Mouse (Mus musculus) midbrain, embryonic 16.5 days (tissue): ENCODE data around the gene Mastl. TPM values are rescaled to one million over a fixed set of nuclear protein-coding genes. Genes with fewer than 3 reads are reported as not detected.

Source experiments
- ATAC-seq: fragments of 200-750 bp; cut with Nextera tagmentation; 2 replicates; pipeline ENCODE4 v1.8.0; 2017; ENCODE audit warnings: moderate TSS enrichment
- H3K27ac ChIP-seq: fragments of 300-500 bp; sonication (generic); 2 replicates; pipeline ENCODE4 v1.5.1; 2014; ENCODE audit warnings: mild to moderate bottlenecking, low read length, mixed read lengths
- H3K27me3 ChIP-seq: fragments of 300-500 bp; sonication (generic); 2 replicates; pipeline ENCODE4 v1.6.1; 2014; ENCODE audit warnings: low read depth, low read length, mixed read lengths; ENCODE audit not compliant: control insufficient read depth, insufficient read depth
- H3K36me3 ChIP-seq: fragments of 300-500 bp; sonication (generic); 2 replicates; pipeline ENCODE4 v1.6.1; 2014; ENCODE audit warnings: mild to moderate bottlenecking, low read length, moderate library complexity, mixed read lengths; ENCODE audit not compliant: control insufficient read depth, insufficient read depth
- H3K4me1 ChIP-seq: fragments of 300-500 bp; sonication (generic); 2 replicates; pipeline ENCODE4 v1.6.1; 2014; ENCODE audit warnings: mild to moderate bottlenecking, low read length, mixed read lengths; ENCODE audit not compliant: control insufficient read depth, insufficient read depth
- H3K4me2 ChIP-seq: fragments of 300-500 bp; sonication (generic); 2 replicates; pipeline ENCODE4 v1.6.1; 2014; ENCODE audit warnings: mild to moderate bottlenecking, low read length, mixed read lengths
- H3K4me3 ChIP-seq: fragments of 300-500 bp; sonication (generic); 2 replicates; pipeline ENCODE4 v1.5.1; 2014; ENCODE audit warnings: low read depth, mild to moderate bottlenecking, low read length, moderate library complexity, mixed read lengths
- H3K9ac ChIP-seq: fragments of 300-500 bp; sonication (generic); 2 replicates; pipeline ENCODE4 v1.6.1; 2014; ENCODE audit warnings: low read depth, low read length, mixed read lengths
- H3K9me3 ChIP-seq: fragments of 300-500 bp; sonication (generic); replicated peaks from 2 replicates; pipeline ENCODE4 v1.6.1; 2014; ENCODE audit warnings: mild to moderate bottlenecking, low read length, mixed read lengths; ENCODE audit not compliant: control insufficient read depth, poor library complexity, severe bottlenecking
- WGBS: fragments of 180-500 bp; shearing (Covaris S2); extraction: QIAGEN DNeasy Blood & Tissue Kit; methylation state at CpG from one replicate; pipeline ENCODE4 v1.1.7; 2014; 5-methylcytosine and 5-hydroxymethylcytosine counted together
- polyA plus RNA-seq: library from polyadenylated mRNA; unstranded; fragments of >200 nt; fragmentation: Nextera tagmentation; extraction: Ambion mirVana; gene quantifications from 2 replicates; pipeline ENCODE4 v1.2.1, GENCODE M21; 2015

Mastl gene
- 1.8 and 2.0 TPM in 2 replicates for polyA plus RNA-seq

GRCm38 (mm10) chr2:23155777-23156607 is at the start of gene Mastl, which contains the start of gene Yme1l1:
Gene Mastl, minus strand, starts transcription at chr2:23156024.
Gene Yme1l1, plus strand, starts transcription at chr2:23156369.
- Histone ChIP-seq H3K4me3 (peak within 1 kb of the TSS; percentile 55), H3K9ac (peak within 1 kb of the TSS; percentile 71), H3K9me3 (no peaks in the 10 kb centered on the region), H3K27me3 (no peaks in the 10 kb centered on the region), H3K36me3 (no peaks in the 10 kb centered on the region), H3K27ac (peak within 1 kb of the TSS; percentile 98), H3K4me2 (peak within 1 kb of the TSS; percentile 76), H3K4me1 (peaks cover 28% of the 10 kb centered on the region)
- peak; percentile 99 for ATAC-seq
- WGBS, result under 1% methylated on average over 61 of the region's 61 CpGs

- Histone ChIP-seq H3K36me3 (peaks cover 6% of the 10 kb centered on the region), H3K27me3 (no peaks in the 10 kb centered on the region), H3K9ac (no peak overlapping the region), H3K9me3 (no peaks in the 10 kb centered on the region), H3K27ac (no peak overlapping the region), H3K4me3 (no peak overlapping the region), H3K4me1 (no peaks in the 10 kb centered on the region), H3K4me2 (no peak overlapping the region)
- 0 out of 2 replicates have a peak, but pooled peaks have one; percentile 21 for ATAC-seq
- 69% methylated on average over 15 of the region's 15 CpGs for WGBS
These were observed 47.3 kb upstream of the Mastl start for GRCm38 (mm10) chr2:23202900-23203670.

DNA sequence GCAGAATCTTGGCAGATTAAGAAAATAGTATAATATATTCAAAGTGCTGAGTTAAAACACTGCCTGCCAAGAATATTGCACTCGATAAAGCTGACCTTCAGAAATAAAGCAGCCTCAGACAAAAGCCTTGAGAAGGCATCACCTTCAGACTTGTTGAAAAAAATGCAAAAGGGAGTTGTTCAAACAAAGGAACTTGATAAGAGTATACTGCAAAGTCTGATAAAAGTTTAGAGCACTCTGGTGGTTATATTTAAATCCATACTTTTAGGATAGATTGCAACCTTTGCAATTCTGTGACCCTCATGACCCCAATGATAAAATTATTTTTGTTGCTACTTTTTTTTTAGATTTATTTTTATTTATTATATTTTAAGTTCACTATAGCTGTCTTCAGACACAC is 45.2 kb upstream of the Mastl start:
- ATAC-seq, result no peak
- WGBS, result 95% methylated on average over 1 of the region's 1 CpGs
- Histone ChIP-seq H3K27ac (no peak overlapping the region), H3K9ac (no peak overlapping the region), H3K27me3 (no peaks in the 10 kb centered on the region), H3K4me3 (no peak overlapping the region), H3K4me2 (no peak overlapping the region), H3K4me1 (no peaks in the 10 kb centered on the region), H3K36me3 (peaks cover 11% of the 10 kb centered on the region), H3K9me3 (no peaks in the 10 kb centered on the region)

GRCm38 (mm10) chr2:23194366-23194765 is 38.5 kb upstream of the Mastl start:
- ATAC-seq, result no peak
- Histone ChIP-seq H3K9ac (no peak overlapping the region), H3K27ac (no peak overlapping the region), H3K27me3 (no peaks in the 10 kb centered on the region), H3K4me2 (no peak overlapping the region), H3K9me3 (no peaks in the 10 kb centered on the region), H3K36me3 (peaks cover 36% of the 10 kb centered on the region), H3K4me1 (no peaks in the 10 kb centered on the region), H3K4me3 (no peak overlapping the region)
- WGBS, result 89% methylated on average over 1 of the region's 1 CpGs

GRCm38 (mm10) chr2:23172305-23172704 is 16.5 kb upstream of the Mastl start:
- Histone ChIP-seq H3K4me1 (no peaks in the 10 kb centered on the region), H3K36me3 (peaks cover 38% of the 10 kb centered on the region)

GRCm38 (mm10) chr2:23156608-23157081 is 821 bp upstream of the Mastl start:
- H3K4me3 ChIP-seq, result peak overlapping the region; percentile 55
- WGBS, result under 1% methylated on average over 17 of the region's 17 CpGs
- H3K27ac ChIP-seq, result peak overlapping the region; percentile 98
- H3K4me2 ChIP-seq, result peak overlapping the region; percentile 39
- H3K9me3 ChIP-seq, result no peaks in the 10 kb centered on the region
- peaks cover 28% of the 10 kb centered on the region for H3K4me1 ChIP-seq
- H3K9ac ChIP-seq, result peak overlapping the region; percentile 67
- no peaks in the 10 kb centered on the region for H3K36me3 ChIP-seq
- no peaks in the 10 kb centered on the region for H3K27me3 ChIP-seq
- ATAC-seq, result peak; percentile 23

More at GRCm38 (mm10) chr2:23172305-23172704, 16.5 kb upstream of the Mastl start:
- Histone ChIP-seq H3K4me3 (no peak overlapping the region), H3K27me3 (no peaks in the 10 kb centered on the region), H3K9ac (no peak overlapping the region), H3K9me3 (no peaks in the 10 kb centered on the region), H3K4me2 (no peak overlapping the region), H3K27ac (no peak overlapping the region)
- 91% methylated on average over 3 of the region's 3 CpGs for WGBS
- no peak for ATAC-seq

- peak overlapping the region; percentile 55 for H3K4me3 ChIP-seq
- H3K9ac ChIP-seq, result peak overlapping the region; percentile 36; the same call in 1 of the 2 replicates
- peak; percentile 11; the same call in 1 of the 2 replicates for ATAC-seq
- no peaks in the 10 kb centered on the region for H3K27me3 ChIP-seq
- WGBS, result 6% methylated on average over 5 of the region's 5 CpGs
- H3K27ac ChIP-seq, result no peak overlapping the region
- peak overlapping the region; percentile 76 for H3K4me2 ChIP-seq
- no peaks in the 10 kb centered on the region for H3K36me3 ChIP-seq
- H3K4me1 ChIP-seq, result peaks cover 28% of the 10 kb centered on the region
- H3K9me3 ChIP-seq, result no peaks in the 10 kb centered on the region
These were observed 614 bp downstream of the Mastl start for GRCm38 (mm10) chr2:23155199-23155621.

GRCm38 (mm10) chr2:23119573-23119972 is 36.3 kb downstream of the Mastl start:
- Histone ChIP-seq H3K4me1 (no peaks in the 10 kb centered on the region), H3K9ac (no peak overlapping the region), H3K36me3 (peaks cover 3% of the 10 kb centered on the region; the same call in 1 of the 2 replicates), H3K4me3 (no peak overlapping the region), H3K4me2 (no peak overlapping the region), H3K27ac (no peak overlapping the region), H3K27me3 (no peaks in the 10 kb centered on the region), H3K9me3 (no peaks in the 10 kb centered on the region)
- no peak for ATAC-seq
